Mouse (Mus musculus) liver, embryonic 14.5 days (tissue): ENCODE measurements at regions not wholly inside any gene's neighbourhood (a gene's known extent, or its start where the extent isn't known, plus 50 kb on each side); places are given as distances from the start of the nearest gene placed in this dataset.

Source experiments
- ATAC-seq: fragments of 200-750 bp; cut with Nextera tagmentation; 2 replicates; pipeline ENCODE4 v1.8.0; 2017; ENCODE audit warnings: moderate number of reproducible peaks, mild to moderate bottlenecking, moderate library complexity; ENCODE audit not compliant: insufficient read depth
- DNase-seq, 3 experiments: peaks; one replicate each; pipeline ENCODE4 v3.0.0-alpha.2; 2012 to 2013; ENCODE audit warnings: low read depth in 3 of 3, low spot score in 3 of 3
- H3K27ac ChIP-seq: fragments of 300-500 bp; sonication (generic); 2 replicates; pipeline ENCODE4 v1.5.1; 2014; ENCODE audit warnings: moderate library complexity, mild to moderate bottlenecking, control low read depth, inconsistent platforms
- H3K27me3 ChIP-seq: fragments of 300-500 bp; sonication (generic); 2 replicates; pipeline ENCODE4 v1.6.1; 2014; ENCODE audit warnings: mild to moderate bottlenecking, low read length, moderate library complexity; ENCODE audit not compliant: control insufficient read depth, insufficient read depth
- H3K36me3 ChIP-seq: fragments of 300-500 bp; sonication (generic); replicated peaks from 2 replicates; pipeline ENCODE4 v1.6.1; 2014; ENCODE audit warnings: low read depth; ENCODE audit not compliant: control insufficient read depth, insufficient read depth
- H3K4me1 ChIP-seq, 2 experiments: fragments of 200-500 bp in 1 of 2; fragments of 300-500 bp in 1 of 2; sonication (generic) in 1 of 2; replicated peaks; 2 replicates each; pipeline ENCODE4 v1.6.1; 2012 to 2014; ENCODE audit warnings: antibody characterized with exemption in 1 of 2, inconsistent platforms in 1 of 2, low read length in 1 of 2; ENCODE audit not compliant: control insufficient read depth in 2 of 2, insufficient read depth in 2 of 2
- H3K4me2 ChIP-seq: fragments of 300-500 bp; sonication (generic); 2 replicates; pipeline ENCODE4 v1.6.1; 2014; ENCODE audit warnings: low read depth, mild to moderate bottlenecking, control low read depth, moderate library complexity
- H3K4me3 ChIP-seq, 2 experiments: fragments of 200-500 bp in 1 of 2; fragments of 300-500 bp in 1 of 2; sonication (generic) in 1 of 2; 2 replicates each; pipeline ENCODE4 v1.5.1; 2012 to 2014; ENCODE audit warnings: low read depth in 2 of 2, low read length in 2 of 2, mild to moderate bottlenecking in 2 of 2, control low read depth in 1 of 2, inconsistent platforms in 1 of 2, moderate library complexity in 1 of 2; ENCODE audit not compliant: insufficient read depth in 1 of 2
- H3K9ac ChIP-seq: fragments of 300-500 bp; sonication (generic); replicated peaks from 2 replicates; pipeline ENCODE4 v1.6.1; 2014; ENCODE audit warnings: mild to moderate bottlenecking, control low read depth, moderate library complexity
- H3K9me3 ChIP-seq: fragments of 300-500 bp; sonication (generic); 2 replicates; pipeline ENCODE4 v1.6.1; 2016; ENCODE audit warnings: low read length, mixed read lengths; ENCODE audit not compliant: control insufficient read depth
- CTCF ChIP-seq: IDR thresholded peaks from 2 replicates; pipeline ENCODE4 v1.5.1; 2016; ENCODE audit warnings: antibody characterized with exemption, low read depth, control low read depth
- EP300 ChIP-seq: IDR thresholded peaks from 2 replicates; pipeline ENCODE4 v1.6.1; 2016; ENCODE audit warnings: antibody characterized with exemption, low read depth
- WGBS: fragments of 180-500 bp; shearing (Covaris S2); extraction: QIAGEN DNeasy Blood & Tissue Kit; methylation state at CpG from one replicate; pipeline ENCODE4 v1.1.7; 2014; ENCODE audit not compliant: insufficient replicate concordance; 5-methylcytosine and 5-hydroxymethylcytosine counted together

DNA sequence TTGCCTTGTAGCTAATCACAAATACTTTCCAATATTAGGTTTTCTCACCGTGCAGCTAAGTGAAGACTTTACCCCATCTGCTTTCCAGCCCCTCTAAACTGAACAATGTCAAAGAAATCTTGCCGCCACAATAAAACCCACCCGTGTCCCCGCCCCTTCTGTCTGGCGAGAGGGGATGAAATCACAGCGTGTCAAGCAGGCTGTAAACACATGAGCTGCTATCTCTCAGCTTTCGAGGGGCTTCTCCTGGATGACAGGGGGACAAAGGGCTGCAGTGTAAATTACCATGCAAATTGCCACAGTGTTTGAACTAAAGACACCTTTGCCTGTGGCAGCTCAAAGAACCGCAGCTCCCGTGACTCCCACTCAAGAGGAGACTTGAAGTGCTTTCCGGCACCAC, 134.3 kb downstream of the Slc4a3 start:
- H3K36me3 ChIP-seq: no peaks in the 10 kb centered on the region
- 41% methylated on average over 10 of the region's 10 CpGs for WGBS
- H3K4me3 ChIP-seq: no peak overlapping the region
- no peaks in the 10 kb centered on the region; the same call in 1 of the 2 replicates for H3K9me3 ChIP-seq
- no peak for DNase-seq
- no peaks in the 10 kb centered on the region for H3K27me3 ChIP-seq
- H3K9ac ChIP-seq: no peak overlapping the region
- H3K4me2 ChIP-seq: no peak overlapping the region
- ATAC-seq: no peak
- TF ChIP-seq CTCF (no peak), EP300 (no peak)
- no peak overlapping the region for H3K27ac ChIP-seq
- no peaks in the 10 kb centered on the region for H3K4me1 ChIP-seq

DNA sequence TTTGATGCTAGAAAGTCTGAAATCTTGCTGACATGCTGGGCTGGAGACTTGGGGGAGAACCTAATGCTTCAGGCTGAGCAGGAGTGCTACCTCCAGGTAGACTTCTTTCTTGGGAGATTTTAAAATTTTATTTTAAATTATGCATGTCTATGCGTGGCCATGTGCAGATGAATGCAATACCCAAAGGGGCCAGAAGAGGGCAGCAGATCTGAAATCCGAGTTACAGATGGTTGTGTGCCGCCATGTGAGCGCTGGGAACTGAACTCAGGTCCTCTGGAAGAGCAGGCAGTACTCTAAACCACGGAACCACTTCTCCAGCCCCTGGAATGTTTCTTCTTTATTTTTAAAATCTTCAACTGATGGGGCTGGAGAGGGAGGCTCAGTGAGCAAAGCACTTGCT, 135.8 kb downstream of the Slc4a3 start:
- H3K4me3 ChIP-seq: no peak overlapping the region
- DNase-seq (no peak), ATAC-seq (no peak)
- no peaks in the 10 kb centered on the region for H3K27me3 ChIP-seq
- H3K9ac ChIP-seq: no peak overlapping the region
- H3K27ac ChIP-seq: no peak overlapping the region
- no peak overlapping the region for H3K4me2 ChIP-seq
- TF ChIP-seq CTCF: peak; percentile 53
- no peak for TF ChIP-seq EP300
- H3K4me1 ChIP-seq: no peaks in the 10 kb centered on the region
- no peaks in the 10 kb centered on the region for H3K36me3 ChIP-seq
- 64% methylated on average over 5 of the region's 5 CpGs for WGBS
- no peaks in the 10 kb centered on the region; the same call in 1 of the 2 replicates for H3K9me3 ChIP-seq

DNA sequence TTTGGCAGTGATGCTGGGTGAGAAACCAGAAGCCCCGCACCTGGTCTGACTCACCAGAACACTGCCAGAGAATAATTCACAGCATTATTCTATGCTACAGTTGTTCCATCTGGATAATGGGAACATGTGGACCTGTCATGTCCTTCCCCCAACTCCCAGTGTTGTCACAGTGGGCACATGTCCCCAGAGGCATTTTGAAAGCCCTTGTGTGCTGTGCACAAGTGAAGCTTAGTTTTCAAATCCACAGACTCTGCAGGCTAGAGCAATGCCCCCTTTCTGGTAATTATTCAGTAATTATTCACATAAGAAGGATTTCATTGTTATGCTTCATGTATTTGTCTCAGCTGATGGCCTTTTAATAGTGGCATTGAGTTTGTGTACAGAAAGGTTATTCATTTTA, 146.7 kb downstream of the Slc4a3 start:
- DNase-seq (no peak), ATAC-seq (no peak)
- no peaks in the 10 kb centered on the region for H3K4me1 ChIP-seq
- H3K4me3 ChIP-seq: no peak overlapping the region
- H3K9me3 ChIP-seq: no peaks in the 10 kb centered on the region
- H3K4me2 ChIP-seq: no peak overlapping the region
- H3K9ac ChIP-seq: no peak overlapping the region
- H3K27ac ChIP-seq: no peak overlapping the region
- WGBS: 73% methylated on average over 1 of the region's 1 CpGs
- no peak for TF ChIP-seq CTCF
- TF ChIP-seq EP300: no peak
- no peaks in the 10 kb centered on the region for H3K27me3 ChIP-seq
- H3K36me3 ChIP-seq: no peaks in the 10 kb centered on the region

DNA sequence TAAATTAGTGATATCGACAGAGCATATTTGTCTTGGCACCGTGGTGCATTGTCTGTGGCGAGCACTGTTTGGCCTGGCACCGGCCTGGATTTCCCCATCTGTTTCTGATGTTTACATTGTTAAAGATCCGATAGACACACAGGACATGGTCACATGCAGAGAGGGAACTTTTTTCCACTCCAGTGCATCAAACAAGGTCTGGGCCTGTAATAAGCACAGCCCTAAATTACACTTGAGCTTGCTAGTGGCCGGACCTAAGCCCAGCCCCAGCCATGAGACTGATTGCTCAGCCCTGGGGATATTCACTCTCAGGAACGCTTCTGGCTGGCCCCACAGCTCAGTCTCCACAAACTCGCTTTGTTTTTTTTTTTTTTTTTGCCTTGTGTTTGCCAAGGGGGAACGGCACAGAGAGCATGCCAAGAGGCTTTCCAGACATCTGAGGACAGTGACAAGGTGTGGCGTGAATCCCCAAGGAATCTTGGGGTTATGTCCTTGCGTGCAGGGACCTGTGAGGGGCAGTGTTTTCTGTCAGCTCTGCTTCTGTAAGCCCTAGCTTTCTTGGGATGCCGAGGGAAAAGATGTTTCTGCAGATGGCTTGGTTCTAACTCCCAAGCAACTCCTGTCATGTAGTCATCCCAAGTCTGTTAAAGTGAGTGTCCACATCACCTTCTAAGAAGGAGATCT, 147.3 kb downstream of the Slc4a3 start:
- no peak overlapping the region for H3K4me3 ChIP-seq
- H3K9me3 ChIP-seq: no peaks in the 10 kb centered on the region
- ATAC-seq: no peak
- no peak overlapping the region for H3K9ac ChIP-seq
- no peaks in the 10 kb centered on the region for H3K4me1 ChIP-seq
- DNase-seq: no peak
- no peak overlapping the region for H3K4me2 ChIP-seq
- H3K27me3 ChIP-seq: no peaks in the 10 kb centered on the region
- WGBS: 66% methylated on average over 12 of the region's 12 CpGs
- TF ChIP-seq EP300 (no peak), CTCF (no peak)
- no peaks in the 10 kb centered on the region for H3K36me3 ChIP-seq
- no peak overlapping the region for H3K27ac ChIP-seq

DNA sequence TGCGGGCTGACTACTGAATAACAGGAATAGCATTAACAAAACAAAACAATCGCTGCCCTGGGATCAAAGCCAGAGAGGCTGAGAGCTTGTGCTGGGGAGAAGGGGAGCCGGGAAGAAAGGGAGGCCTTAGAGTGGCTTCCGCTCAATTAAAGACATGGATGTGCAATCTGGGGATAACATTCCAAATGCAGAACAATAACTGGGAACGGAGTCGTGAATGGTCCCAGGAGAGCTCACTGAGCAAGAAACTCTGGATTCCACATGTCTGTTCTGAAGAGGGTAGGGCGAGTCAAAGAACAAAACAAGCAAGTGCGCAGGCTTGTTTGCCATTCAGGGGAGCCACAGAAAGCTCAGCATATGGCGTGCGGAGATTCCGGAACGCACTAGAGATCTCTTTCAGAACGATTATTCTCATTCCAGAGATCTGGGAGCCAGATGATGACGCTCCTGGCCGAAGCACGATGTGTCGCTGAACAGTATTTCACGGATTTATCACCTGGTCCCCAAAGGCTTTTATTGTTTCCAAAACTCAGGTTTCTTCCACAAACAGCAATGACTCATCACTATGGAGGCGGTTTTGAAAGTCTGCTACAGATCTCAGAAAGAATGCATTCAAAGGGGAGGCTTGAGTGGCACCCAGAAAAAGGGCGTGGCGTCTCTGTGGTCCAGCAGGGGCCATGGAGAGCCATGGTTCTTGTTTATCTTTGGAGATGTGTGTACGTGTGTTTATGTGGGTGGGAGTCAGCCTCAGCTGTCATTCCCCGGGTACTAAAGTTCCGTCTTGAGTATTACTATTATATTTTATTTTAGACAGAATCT, 159.0 kb downstream of the Slc4a3 start:
- Histone ChIP-seq H3K27ac (no peak overlapping the region), H3K9me3 (no peaks in the 10 kb centered on the region), H3K4me2 (no peak overlapping the region), H3K27me3 (no peaks in the 10 kb centered on the region), H3K4me3 (no peak overlapping the region), H3K4me1 (no peaks in the 10 kb centered on the region), H3K9ac (no peak overlapping the region), H3K36me3 (no peaks in the 10 kb centered on the region)
- TF ChIP-seq EP300: no peak
- no peak for TF ChIP-seq CTCF
- ATAC-seq (no peak), DNase-seq (no peak)
- 44% methylated on average over 24 of the region's 24 CpGs for WGBS
